Mouse (Mus musculus): ENCODE results near the gene Clk2.

Gene Clk2

GRCm38 (mm10) chr3:89187690-89188477, 23.3 kb downstream of the Clk2 start:
- intact Hi-C loops (cut with DNase I), result no loop called here

- intact Hi-C loops (cut with DNase I), result no loop called here
Observed at GRCm38 (mm10) chr3:89188478-89188875, 23.9 kb downstream of the Clk2 start.

- intact Hi-C loops (cut with DNase I), result no loop called here
Observed at GRCm38 (mm10) chr3:89190436-89190835, 25.8 kb downstream of the Clk2 start.

DNA sequence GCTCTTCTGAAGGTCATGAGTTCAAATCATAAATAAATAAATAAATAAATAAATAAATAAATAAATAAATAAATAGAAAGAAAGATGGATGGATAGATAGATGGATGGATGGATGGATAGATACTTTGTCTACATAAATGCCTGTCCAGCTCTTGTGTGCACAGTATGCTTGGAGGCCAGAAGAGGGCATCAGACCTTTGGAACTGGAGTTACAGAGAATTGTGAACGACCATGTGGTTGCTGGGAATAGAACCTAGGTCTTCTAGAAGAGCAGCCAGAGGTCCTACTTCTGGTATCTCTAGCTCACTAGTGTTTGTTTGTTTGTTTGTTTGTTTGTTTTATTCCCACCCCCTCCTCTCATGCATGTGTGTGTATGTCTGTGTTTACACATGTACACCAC, 28.8 kb downstream of the Clk2 start:
- intact Hi-C loops (cut with DNase I), result no loop called here

GRCm38 (mm10) chr3:89193853-89194252, 29.3 kb downstream of the Clk2 start:
- intact Hi-C loops (cut with DNase I), result no loop called here

DNA sequence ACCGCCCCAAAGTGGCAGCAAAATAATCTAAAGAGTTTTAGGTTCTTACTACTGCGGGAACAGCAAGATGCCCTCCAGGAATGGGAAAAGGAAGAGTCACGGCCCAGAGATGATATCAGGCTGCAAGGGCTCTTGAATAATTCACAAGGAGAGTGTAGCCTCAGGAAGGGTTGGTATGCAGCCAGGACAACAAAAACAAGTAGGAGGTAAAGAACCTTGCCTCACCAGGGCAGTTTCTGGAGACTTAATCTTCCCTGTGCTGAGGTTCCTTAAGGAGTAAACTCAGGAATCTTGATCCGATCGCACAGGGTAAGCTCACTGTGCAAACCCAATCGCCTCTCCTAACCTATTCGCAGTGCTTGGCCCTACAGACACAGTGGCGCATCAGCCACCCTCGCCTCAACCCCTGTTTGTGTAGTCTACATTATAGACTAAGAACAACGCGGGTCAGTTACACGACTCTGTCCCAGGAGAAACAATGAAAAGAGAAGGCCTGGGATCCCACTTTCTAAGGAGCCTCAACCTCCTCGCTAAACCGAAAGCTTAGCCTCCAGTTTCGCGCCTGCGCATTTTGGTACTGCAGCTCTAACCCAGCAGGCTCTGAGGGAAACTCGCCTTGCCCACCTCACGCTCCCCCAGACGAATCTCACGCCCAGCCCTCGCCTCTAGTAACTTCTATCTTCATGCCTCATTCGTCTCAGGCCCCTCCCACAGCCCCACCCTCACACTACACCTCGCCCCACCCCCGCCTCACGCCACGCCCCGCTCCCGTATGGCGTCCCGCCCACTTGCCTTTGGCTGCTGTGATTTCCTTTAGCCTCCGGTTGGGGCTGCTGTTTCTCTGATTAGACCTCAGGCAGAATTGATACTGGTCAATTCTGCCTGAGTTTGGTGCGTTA, 31.6 kb downstream of the Clk2 start:
- intact Hi-C loops (cut with DNase I), result no loop called here

DNA sequence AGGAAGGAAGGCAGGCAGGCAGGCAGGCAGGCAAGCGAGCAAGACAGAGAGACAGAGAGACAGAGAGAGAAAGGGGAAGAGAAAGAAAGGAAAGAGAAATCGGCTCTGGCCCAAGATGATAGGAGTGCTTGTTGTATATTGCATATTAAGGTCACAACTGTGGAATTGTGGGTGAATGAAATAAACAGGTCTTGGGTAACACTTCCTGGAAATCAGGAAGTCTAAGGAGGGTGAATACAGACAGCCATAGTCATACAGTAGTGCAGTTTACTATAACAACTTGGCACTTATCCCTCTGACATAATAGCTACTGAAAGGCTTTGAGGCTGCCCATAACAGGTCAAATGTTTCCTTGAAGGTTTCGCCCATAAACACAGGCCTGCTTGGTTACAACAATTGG, 35.2 kb downstream of the Clk2 start:
- intact Hi-C loops (cut with DNase I), result loop anchor here (2.0 kb wide), 1 partner anchor 13 kb away; no protein-coding TSS in a partner anchor

DNA sequence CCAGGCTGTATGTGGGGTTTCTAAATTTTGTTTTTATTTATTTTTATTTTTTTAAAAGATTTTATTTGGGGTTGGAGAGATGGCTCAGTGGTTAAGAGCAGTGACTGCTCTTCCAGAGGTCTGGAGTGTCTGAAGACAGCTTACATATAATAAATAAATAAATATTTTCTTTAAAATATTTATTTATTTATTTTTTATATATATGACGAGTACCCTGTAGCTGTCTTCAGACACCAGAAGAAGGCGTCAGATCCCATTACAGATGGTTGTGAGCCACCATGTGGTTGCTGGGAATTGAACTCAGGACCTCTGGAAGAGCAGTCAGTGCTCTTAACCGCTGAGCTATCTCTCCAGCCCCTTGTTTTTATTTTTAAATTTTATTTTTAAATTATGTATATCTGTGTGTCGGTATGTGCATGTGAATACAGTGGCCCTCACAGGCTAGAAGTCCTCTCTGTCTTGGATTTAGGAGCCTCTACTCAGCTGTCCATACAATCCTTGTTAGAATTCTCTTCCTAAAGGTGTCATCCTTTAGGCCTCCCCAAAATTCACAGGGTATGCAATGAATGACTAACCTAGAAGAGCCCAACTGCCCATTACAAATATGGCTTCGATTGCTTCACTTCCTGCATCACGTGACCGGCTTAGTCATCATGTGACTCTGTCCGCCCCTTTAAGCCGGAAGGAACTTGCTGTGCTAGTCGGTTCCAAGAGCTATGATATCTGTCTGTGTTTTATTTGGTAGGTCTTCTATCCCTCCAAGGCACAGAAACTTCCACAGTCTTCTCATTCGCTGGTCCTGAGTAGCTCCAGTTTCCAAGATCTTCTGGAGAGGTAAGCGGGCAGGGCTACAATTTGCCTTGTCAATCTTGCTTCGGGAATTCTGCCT, 37.9 kb downstream of the Clk2 start, which contains the start of gene Gba:
TSS of gene Gba (plus strand) at position 676 of the 889 bp plus-strand sequence.
- intact Hi-C loops (cut with DNase I), result no loop called here

GRCm38 (mm10) chr3:89203142-89203514, 38.5 kb downstream of the Clk2 start:
- intact Hi-C loops (cut with DNase I), result no loop called here

- intact Hi-C loops (cut with DNase I), result no loop called here
Observed at GRCm38 (mm10) chr3:89206079-89206478, 41.5 kb downstream of the Clk2 start.

DNA sequence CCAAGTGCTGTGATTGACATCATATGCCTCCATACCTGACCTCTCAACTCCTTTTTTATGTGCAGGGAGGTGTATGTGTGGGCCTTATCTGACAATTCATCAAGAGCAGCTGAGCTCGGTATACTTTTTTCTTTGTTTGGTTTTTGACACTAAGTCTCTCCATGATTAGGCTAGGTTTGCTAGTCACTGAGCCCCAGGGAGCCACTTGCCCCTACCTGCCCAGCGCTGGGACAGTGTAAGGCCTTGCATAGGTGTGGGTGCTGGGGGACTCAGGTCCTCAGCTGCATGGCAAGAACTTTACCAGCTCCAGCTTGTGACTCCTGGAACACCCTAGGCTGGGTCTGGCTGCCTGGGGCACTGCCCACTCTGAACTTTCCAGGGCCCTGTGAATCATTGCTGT, 42.1 kb downstream of the Clk2 start:
- intact Hi-C loops (cut with DNase I), result no loop called here

DNA sequence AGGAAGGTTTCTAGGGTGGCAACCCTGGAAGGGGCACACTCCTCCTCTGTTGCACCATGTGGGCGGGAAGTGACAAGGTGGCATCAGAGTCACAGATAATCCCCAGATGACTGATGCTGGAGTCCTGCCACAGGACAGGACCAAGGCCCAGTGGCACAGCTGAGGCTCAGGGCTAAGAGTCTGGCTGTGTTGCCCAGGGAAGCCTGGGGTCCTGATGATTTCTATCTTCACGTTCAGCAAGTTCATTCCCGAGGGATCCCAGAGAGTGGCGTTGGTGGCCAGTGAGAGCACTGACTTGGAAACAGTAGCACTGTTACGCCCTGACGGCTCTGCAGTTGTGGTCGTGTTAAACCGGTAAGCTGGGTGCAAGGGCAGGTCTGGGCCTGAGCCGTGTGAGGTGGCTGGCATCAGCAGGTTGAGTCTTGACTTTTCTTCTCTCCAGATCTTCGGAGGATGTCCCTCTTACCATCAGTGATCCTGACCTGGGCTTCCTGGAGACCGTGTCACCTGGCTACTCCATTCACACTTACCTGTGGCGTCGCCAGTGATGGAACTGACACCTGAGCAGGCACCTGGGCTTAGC, 43.6 kb downstream of the Clk2 start:
- intact Hi-C loops (cut with DNase I), result no loop called here

GRCm38 (mm10) chr3:89208736-89209135, 44.1 kb downstream of the Clk2 start:
- intact Hi-C loops (cut with DNase I), result no loop called here

GRCm38 (mm10) chr3:89209731-89210130, 45.1 kb downstream of the Clk2 start:
- intact Hi-C loops (cut with DNase I), result no loop called here

DNA sequence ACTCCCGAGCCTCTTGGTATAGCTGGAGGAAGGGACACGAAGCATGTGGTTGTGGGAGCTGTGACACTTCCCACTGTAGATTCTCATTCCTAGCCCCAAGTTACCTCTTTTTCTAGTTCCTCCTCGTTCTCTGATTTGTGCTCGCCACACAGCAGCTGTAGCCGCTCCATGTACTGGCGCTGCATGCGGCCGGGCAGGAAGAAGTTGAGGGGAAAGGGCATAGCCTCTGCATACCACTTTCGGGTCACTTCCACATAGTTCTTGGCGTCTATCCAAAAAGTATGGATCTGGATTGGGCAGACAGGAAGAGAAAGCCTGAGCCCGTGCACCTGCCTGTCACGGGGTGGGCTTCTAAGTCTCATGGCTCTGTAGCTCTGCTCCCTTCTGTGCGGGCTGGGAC, 45.6 kb downstream of the Clk2 start:
- intact Hi-C loops (cut with DNase I), result no loop called here

DNA sequence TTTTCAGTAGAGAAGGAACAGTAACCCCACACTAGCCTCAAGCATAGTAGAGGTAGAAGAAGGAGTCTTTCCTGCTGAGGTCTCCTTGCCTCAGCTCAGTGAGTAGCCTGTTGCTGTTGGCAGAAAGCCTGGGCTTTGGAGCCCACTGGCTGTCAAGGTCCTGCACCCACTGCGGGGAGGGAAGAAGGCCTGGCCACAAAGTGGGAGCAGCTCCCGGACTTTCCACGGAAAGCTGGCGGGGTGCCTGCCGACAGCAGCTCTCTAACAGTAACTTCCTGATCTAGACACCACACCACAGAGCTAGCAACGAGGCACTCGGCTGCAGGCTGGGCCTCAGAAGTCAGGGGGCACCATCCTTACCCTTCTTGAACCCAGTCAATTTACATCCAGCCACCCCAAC, 46.1 kb downstream of the Clk2 start:
- intact Hi-C loops (cut with DNase I), result no loop called here

- intact Hi-C loops (cut with DNase I), result loop anchor here (2.0 kb wide), 1 partner anchor 15 kb away; no protein-coding TSS in a partner anchor
Observed at GRCm38 (mm10) chr3:89213803-89214530, 49.4 kb downstream of the Clk2 start.

GRCm38 (mm10) chr3:89214681-89215411, 50.3 kb downstream of the Clk2 start, which contains the start of gene Thbs3:
Gene Thbs3 (plus strand): TSS chr3:89215180.
- intact Hi-C loops (cut with DNase I), result no loop called here

DNA sequence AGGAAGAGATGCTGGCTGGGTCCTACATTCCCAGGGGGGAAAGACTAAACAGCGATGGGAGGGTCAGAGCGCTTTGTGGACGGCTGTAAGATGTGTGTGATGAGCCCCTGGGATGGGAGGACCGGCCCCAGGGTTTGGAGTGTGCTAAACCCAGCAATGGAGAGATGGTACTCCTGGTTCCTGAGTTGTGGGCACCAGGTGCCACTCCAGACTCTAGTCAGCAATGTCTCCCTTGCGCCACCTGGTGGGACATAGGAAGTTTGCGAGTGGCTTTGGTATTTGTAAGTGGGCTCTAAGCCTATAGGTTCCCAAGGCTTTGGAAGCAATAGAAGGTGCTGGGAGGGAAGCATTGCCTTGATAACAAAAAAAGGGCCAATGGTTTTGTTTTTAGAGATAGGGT, 51.3 kb downstream of the Clk2 start:
- intact Hi-C loops (cut with DNase I), result no loop called here

Measured in adrenal gland (tissue).